Mouse (Mus musculus) kidney, adult 9 months (tissue): Measurements from ENCODE around the gene Sec23a.
"Not testable (repeated sequence)": the region's sequence is repeated elsewhere in the genome, so short reads cannot be mapped to it uniquely, and the experiment has no call there.

ENCODE experiments used
- DNase-seq: peaks from one replicate; pipeline ENCODE4 v3.0.0; 2022

Gene Sec23a

GRCm38 (mm10) chr12:59011844-59012709 lies at the start of gene Sec23a:
Sec23a (minus strand) TSS chr12:59012017.
- peak; percentile 99 for DNase-seq

DNA sequence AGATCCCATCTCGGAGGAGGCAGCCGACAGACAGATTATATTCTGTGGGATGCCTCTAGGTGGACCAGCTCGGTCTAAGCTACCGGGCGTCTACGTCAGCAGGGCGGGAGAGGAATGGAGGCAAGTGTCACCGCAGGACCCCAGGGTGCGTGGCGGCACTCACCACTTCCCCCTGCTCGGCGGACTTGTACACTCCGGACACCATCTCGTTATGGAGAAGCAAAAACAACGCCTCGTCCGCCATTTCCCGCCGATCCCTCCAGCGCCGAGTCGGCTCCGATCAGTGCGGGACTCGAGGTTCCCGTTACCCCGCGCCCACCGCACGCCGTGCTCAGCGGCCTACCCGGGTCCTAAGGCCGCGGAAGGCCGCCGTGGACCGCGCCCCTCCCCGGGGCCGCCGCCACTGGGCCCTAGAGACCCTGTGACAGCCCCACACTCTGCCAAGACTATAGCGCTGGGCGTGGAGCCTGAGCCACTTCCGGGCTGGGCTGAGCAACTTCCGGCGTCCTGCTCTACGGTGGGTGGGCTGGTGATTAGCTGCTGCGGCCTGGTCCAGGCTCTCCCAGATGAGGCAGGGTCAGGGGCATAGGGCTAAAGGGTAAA lies 49.3 kb upstream of the Sec23a start, which contains the start of gene Trappc6b:
Gene Trappc6b, minus strand, starts transcription at position 480 of the 603 bp plus-strand sequence.
- DNase-seq: peak; percentile 76

DNA sequence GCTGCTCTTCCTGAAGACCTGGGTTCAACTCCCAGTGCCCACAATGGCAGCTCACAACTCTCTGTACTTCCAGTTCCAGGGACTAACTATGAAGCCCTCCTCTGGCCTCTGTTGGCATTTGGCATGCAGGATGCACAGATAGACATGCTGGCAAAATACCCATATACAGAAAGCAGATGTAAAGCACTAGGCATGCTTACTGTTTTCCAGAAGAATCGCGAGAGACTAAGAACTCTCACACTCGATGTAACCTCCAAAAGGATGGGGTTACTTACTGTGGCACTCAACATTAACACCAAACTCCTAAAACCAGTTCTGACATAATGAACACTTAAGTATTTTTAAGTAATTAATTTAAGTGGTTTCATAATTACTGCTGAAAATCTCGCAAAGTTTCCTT lies 48.5 kb upstream of the Sec23a start:
- DNase-seq: no peak

DNA sequence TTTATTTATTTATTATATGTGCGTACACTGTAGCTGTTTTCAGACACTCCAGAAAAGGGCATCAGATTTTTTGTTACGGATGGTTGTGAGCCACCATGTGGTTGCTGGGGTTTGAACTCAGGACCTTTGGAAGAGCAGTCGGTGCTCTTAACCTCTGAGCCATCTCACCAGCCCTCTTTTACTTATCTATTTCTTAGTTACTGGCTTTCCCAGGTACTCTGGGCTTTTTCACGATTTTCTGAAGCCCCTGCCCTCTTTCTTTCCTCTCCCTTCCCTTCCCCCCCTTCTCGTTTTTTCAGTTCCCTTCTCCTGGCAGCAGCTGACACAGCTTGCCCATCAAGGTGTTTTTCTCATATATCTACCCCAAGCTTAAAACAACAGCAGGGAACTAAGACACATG lies 46.4 kb upstream of the Sec23a start:
- DNase-seq: not testable (repeated sequence)

- DNase-seq: no peak
Observed at GRCm38 (mm10) chr12:59056222-59056621, 44.4 kb upstream of the Sec23a start.

- no peak for DNase-seq
Observed at GRCm38 (mm10) chr12:59055196-59055850, 43.5 kb upstream of the Sec23a start.

- no peak for DNase-seq
Observed at GRCm38 (mm10) chr12:59053976-59054375, 42.2 kb upstream of the Sec23a start.

DNA sequence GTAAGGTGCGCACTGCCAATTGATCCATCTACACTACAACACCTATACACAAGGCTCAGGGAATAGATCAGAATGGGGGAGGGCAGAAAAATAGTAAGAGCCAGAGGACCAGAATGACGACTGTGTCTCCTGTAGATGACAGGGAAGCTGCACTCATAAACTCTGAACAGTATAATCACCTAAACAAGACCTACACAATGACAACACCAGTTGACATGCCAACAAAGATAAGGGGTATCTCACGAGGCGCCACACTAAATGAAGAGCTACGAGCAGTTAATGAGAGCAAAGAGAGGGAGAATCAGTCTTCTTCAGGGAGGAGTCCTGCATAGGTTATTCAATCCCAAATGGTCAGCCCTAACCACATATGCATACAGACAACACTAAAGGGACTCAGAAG lies 41.3 kb upstream of the Sec23a start:
- DNase-seq: no peak

GRCm38 (mm10) chr12:59052470-59052869 lies 40.7 kb upstream of the Sec23a start:
- DNase-seq: no peak

- DNase-seq: no peak
Observed at GRCm38 (mm10) chr12:59040851-59041250, 29.0 kb upstream of the Sec23a start.

DNA sequence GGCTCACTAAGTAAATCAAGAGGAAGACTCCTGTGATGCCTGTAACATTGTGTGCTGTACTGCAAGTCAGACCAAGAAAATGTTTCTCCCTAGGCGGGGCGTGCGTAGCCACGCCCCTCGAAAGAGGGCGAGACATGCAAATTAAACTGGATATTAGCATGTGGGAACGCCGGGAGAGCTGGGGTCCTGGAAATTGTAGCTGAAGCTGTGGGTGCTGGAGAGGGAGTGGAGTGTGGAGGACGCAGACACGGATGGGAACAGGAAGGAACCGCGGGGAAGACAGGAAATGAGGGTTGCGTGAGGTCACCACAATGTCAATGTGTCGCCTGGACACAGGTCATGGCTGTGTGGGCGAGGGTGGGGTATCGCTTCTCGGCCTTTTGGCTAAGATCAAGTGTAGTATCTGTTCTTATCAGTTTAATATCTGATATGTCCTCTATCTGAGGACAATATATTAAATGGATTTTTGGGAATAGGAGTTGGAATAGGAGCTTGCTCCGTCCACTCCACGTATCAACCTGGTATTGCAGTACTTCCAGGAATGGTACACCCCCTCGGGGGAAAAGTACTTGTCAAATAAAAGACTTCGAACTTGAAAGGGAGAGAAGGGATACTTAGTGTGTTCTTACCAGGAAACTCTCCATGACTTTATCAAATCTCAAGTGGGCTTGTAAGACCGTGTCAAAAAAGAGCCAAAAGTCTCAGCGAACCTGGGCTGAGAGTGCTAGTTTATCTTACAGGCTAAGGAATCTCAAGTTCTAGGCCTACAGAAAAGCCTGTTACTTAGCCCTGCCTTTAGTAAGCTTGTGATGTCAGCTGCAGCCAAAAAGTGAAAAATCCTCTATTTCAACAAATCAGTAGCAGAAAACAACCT lies 28.4 kb upstream of the Sec23a start:
- peak; percentile 57 for DNase-seq

GRCm38 (mm10) chr12:59039162-59039970 lies 27.5 kb upstream of the Sec23a start:
- no peak for DNase-seq

DNA sequence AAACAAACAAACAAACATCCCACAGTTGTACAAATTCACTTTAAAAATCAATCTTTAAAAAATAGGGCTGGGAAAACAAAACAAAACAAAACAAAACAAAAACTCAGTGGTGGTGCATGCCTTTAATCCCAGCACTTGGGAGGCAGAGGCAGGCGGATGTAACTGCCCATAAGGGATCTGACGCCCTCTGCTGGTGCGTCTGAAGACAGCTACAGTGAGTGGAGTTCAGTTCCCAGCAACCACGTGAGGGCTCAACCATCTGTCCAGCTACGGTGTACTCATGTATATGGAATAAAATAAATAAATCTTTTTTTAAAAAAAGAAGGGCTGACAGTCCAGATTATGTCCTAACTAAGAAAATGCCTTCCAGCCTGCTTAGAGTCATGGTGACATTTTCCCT lies 20.3 kb upstream of the Sec23a start:
- DNase-seq: no peak

DNA sequence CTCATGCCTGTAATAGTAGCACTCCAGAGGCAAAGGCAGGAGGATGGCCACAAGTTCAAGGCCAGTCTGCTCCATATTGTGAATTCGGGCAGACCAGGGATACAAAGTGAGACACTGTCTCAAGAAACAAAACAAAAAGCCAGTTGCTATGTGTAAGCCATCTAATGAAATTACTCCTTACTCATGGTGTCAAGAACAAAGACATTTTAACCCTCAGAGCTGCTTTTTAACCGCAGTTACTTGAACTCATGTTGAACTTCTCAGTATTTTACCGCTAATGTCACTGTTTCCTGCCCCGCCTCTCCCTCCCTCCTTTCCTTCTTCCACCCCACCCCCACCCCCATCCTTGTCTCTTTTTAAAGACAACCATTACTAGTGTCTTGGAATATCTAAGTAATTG lies 9.5 kb upstream of the Sec23a start:
- no peak for DNase-seq

- DNase-seq: no peak
Observed at GRCm38 (mm10) chr12:59019891-59020290, 8.1 kb upstream of the Sec23a start.

DNA sequence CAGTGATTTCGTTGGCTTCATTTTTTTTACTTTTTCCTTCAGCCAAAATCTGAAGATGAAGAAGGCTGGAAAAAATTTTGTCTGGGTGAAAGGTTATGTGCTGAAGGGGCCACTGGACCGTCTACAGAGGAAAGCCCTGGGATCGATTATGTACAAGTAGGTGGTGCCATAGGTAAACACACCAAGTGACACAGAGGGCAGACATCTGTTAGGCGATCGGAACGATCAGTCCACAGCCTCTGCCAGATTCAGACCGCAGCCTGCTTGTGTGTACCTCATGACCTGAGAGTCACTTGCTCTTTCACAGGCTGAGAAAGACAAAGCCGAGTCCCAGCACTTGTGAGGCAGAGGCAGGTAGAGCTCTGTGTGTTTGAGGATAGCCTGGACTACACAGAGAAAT lies 6.2 kb upstream of the Sec23a start:
- DNase-seq: no peak

DNA sequence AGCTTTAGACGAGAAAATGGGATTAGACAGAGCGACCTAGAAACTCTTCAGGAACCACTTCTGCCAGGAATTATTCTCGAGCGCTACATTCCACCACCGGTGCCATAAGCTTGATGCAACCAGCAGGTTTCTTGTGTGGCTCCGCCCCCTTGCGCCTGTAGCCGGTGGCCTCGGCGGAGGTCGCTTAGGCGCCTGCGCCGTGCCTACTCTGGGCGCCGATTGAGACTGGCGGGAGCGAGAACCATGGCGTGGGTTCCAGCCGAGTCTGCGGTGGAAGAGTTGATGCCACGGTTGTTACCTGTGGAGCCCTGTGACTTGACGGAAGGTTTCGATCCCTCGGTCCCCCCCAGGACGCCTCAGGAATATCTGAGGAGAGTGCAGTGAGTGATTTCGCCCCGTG lies 1.4 kb upstream of the Sec23a start, which contains the start of gene Gemin2:
Gene Gemin2, plus strand, starts transcription at position 160 of the 400 bp plus-strand sequence.
- peak; percentile 94 for DNase-seq

GRCm38 (mm10) chr12:59012710-59013091 lies 884 bp upstream of the Sec23a start:
- DNase-seq: no peak

GRCm38 (mm10) chr12:59011275-59011843 lies 458 bp downstream of the Sec23a start:
- no peak for DNase-seq

DNA sequence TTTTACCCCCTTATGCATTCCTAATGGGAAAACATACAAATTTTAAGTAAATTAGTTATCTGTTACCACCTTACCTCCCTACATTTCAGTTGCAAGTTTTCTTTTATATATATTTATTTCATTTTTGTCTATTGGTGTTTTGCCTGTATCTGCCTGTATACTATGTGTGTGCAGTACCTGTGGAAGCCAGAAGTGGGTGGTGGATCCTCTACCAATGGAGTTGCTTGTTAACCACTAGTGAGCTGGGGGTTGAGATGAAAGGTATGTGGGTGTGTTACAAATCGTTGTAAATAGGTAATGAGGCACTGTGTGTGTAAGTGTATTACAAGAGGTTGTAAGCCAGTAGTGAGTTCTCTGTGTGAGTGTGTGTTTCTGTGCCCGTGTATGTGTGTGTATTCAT lies 1.3 kb downstream of the Sec23a start:
- peak; percentile 13 for DNase-seq

GRCm38 (mm10) chr12:58985766-58986165 lies 26.1 kb downstream of the Sec23a start:
- DNase-seq: no peak
